Mouse (Mus musculus) forebrain, embryonic 10.5 days (tissue): ENCODE data around the gene Hist1h4k. TPM values are rescaled to one million over a fixed set of nuclear protein-coding genes. Genes with fewer than 3 reads are reported as not detected.
"Not testable (repeated sequence)": the region's sequence is repeated elsewhere in the genome, so short reads cannot be mapped to it uniquely, and the experiment has no call there.

Source experiments
- DNase-seq: peaks from one replicate; pipeline ENCODE4 v3.0.0-alpha.2; 2017; ENCODE audit warnings: low spot score; ENCODE audit errors: extremely low spot score
- H3K27ac ChIP-seq: fragments of 300-500 bp; sonication (generic); 2 replicates; pipeline ENCODE4 v1.5.1; 2016; ENCODE audit warnings: mild to moderate bottlenecking
- H3K27me3 ChIP-seq: fragments of 300-500 bp; sonication (generic); 2 replicates; pipeline ENCODE4 v1.6.1; 2016; ENCODE audit warnings: mild to moderate bottlenecking; ENCODE audit not compliant: poor library complexity, severe bottlenecking
- H3K36me3 ChIP-seq: fragments of 300-500 bp; sonication (generic); replicated peaks from 2 replicates; pipeline ENCODE4 v1.6.1; 2016; ENCODE audit warnings: mild to moderate bottlenecking, moderate library complexity
- H3K4me1 ChIP-seq: fragments of 300-500 bp; sonication (generic); 2 replicates; pipeline ENCODE4 v1.6.1; 2016
- H3K4me3 ChIP-seq: fragments of 300-500 bp; sonication (generic); 2 replicates; pipeline ENCODE4 v1.5.1; 2016; ENCODE audit warnings: mild to moderate bottlenecking, moderate library complexity
- H3K9me3 ChIP-seq: fragments of 300-500 bp; sonication (generic); 2 replicates; pipeline ENCODE4 v1.6.1; 2016; ENCODE audit warnings: mild to moderate bottlenecking, moderate library complexity
- WGBS: fragments of 180-500 bp; shearing (Covaris S2); methylation state at CpG from one replicate; pipeline ENCODE4 v1.1.7; 2016; 5-methylcytosine and 5-hydroxymethylcytosine counted together
- polyA plus RNA-seq: library from polyadenylated mRNA; unstranded; fragments of >200 nt; fragmentation: Nextera tagmentation; extraction: Ambion mirVana; gene quantifications from 2 replicates; pipeline ENCODE4 v1.2.1, GENCODE M21; 2016

Hist1h4k gene
- polyA plus RNA-seq, 1 experiment from 2014 or later = 5.8 TPM

GRCm38 (mm10) chr13:21751827-21752226 lies 1.5 kb upstream of the Hist1h4k start:
- Histone ChIP-seq H3K4me1 (peaks cover 60% of the 10 kb centered on the region), H3K9me3 (no peaks in the 10 kb centered on the region), H3K27me3 (no peaks in the 10 kb centered on the region), H3K36me3 (peaks cover 5% of the 10 kb centered on the region; the same call in 1 of the 2 replicates), H3K4me3 (peak overlapping the region; percentile 64; the same call in 1 of the 2 replicates), H3K27ac (peak overlapping the region; percentile 95)
- no peak for DNase-seq
- WGBS = 69% methylated on average over 3 of the region's 3 CpGs

- Histone ChIP-seq H3K36me3 (peaks cover 5% of the 10 kb centered on the region; the same call in 1 of the 2 replicates), H3K27me3 (no peaks in the 10 kb centered on the region), H3K4me1 (peaks cover 60% of the 10 kb centered on the region), H3K9me3 (no peaks in the 10 kb centered on the region), H3K4me3 (peak overlapping the region; percentile 64; the same call in 1 of the 2 replicates), H3K27ac (peak overlapping the region; percentile 95)
- DNase-seq = no peak
Measured at GRCm38 (mm10) chr13:21751417-21751816, 1.1 kb upstream of the Hist1h4k start.

GRCm38 (mm10) chr13:21749387-21750158 lies 732 bp downstream of the Hist1h4k start:
- Histone ChIP-seq H3K36me3 (peaks cover 5% of the 10 kb centered on the region; the same call in 1 of the 2 replicates), H3K4me1 (peaks cover 49% of the 10 kb centered on the region), H3K9me3 (no peaks in the 10 kb centered on the region), H3K27ac (peak overlapping the region; percentile 95), H3K27me3 (no peaks in the 10 kb centered on the region), H3K4me3 (peak overlapping the region; percentile 64)
- DNase-seq = peak; percentile 65
- WGBS = 5% methylated on average over 5 of the region's 5 CpGs

- no peaks in the 10 kb centered on the region for H3K9me3 ChIP-seq
- WGBS = 89% methylated on average over 1 of the region's 1 CpGs
- peaks cover 21% of the 10 kb centered on the region for H3K4me1 ChIP-seq
- no peaks in the 10 kb centered on the region for H3K27me3 ChIP-seq
- H3K36me3 ChIP-seq = peaks cover 8% of the 10 kb centered on the region; the same call in 1 of the 2 replicates
- H3K27ac ChIP-seq = no peak overlapping the region
- no peak for DNase-seq
- H3K4me3 ChIP-seq = no peak overlapping the region
Measured at GRCm38 (mm10) chr13:21745006-21745405, 5.3 kb downstream of the Hist1h4k start.

- H3K27me3 ChIP-seq, H3K9me3 ChIP-seq, H3K36me3 ChIP-seq: not testable (repeated sequence)
- Histone ChIP-seq H3K4me1 (peaks cover 35% of the 10 kb centered on the region), H3K27ac (peak within 1 kb of the TSS; percentile 99), H3K4me3 (peak within 1 kb of the TSS; percentile 57)
- DNase-seq = peak; percentile 94
- under 1% methylated on average over 49 of the region's 56 CpGs for WGBS
Measured at GRCm38 (mm10) chr13:21734906-21735767, 15.2 kb downstream of the Hist1h4k start, which contains the start of gene Hist1h4j. Gene Hist1h4j, plus strand, starts transcription at chr13:21735064.

GRCm38 (mm10) chr13:21734010-21734905 lies 16.0 kb downstream of the Hist1h4k start:
- H3K9me3 ChIP-seq = no peaks in the 10 kb centered on the region
- H3K36me3 ChIP-seq = no peaks in the 10 kb centered on the region
- DNase-seq = peak; percentile 85
- peak overlapping the region; percentile 57 for H3K4me3 ChIP-seq
- under 1% methylated on average over 21 of the region's 21 CpGs for WGBS
- H3K4me1 ChIP-seq = peaks cover 35% of the 10 kb centered on the region
- peak overlapping the region; percentile 99 for H3K27ac ChIP-seq
- H3K27me3 ChIP-seq = no peaks in the 10 kb centered on the region

- peak overlapping the region; percentile 57 for H3K4me3 ChIP-seq
- peak overlapping the region; percentile 99 for H3K27ac ChIP-seq
- H3K4me1 ChIP-seq = peaks cover 35% of the 10 kb centered on the region
- no peaks in the 10 kb centered on the region for H3K9me3 ChIP-seq
- WGBS = 60% methylated on average over 5 of the region's 5 CpGs
- no peaks in the 10 kb centered on the region for H3K36me3 ChIP-seq
- DNase-seq = peak; percentile 41
- H3K27me3 ChIP-seq = no peaks in the 10 kb centered on the region
Measured at GRCm38 (mm10) chr13:21733466-21733865, 16.8 kb downstream of the Hist1h4k start.

- Histone ChIP-seq H3K4me3 (no peak overlapping the region), H3K4me1 (peaks cover 37% of the 10 kb centered on the region), H3K9me3 (no peaks in the 10 kb centered on the region), H3K27me3 (no peaks in the 10 kb centered on the region), H3K36me3 (no peaks in the 10 kb centered on the region), H3K27ac (peak overlapping the region; percentile 27; the same call in 1 of the 2 replicates)
- WGBS = 48% methylated on average over 1 of the region's 1 CpGs
- DNase-seq = no peak
Measured at GRCm38 (mm10) chr13:21729544-21729943, 20.8 kb downstream of the Hist1h4k start.

GRCm38 (mm10) chr13:21727948-21728572 lies 22.2 kb downstream of the Hist1h4k start:
- Histone ChIP-seq H3K9me3 (no peaks in the 10 kb centered on the region), H3K27me3 (no peaks in the 10 kb centered on the region), H3K36me3 (no peaks in the 10 kb centered on the region), H3K4me1 (peaks cover 23% of the 10 kb centered on the region), H3K4me3 (peak overlapping the region; percentile 8; the same call in 1 of the 2 replicates), H3K27ac (peak overlapping the region; percentile 80)
- DNase-seq = no peak
- WGBS = 26% methylated on average over 11 of the region's 11 CpGs

- peak; percentile 37 for DNase-seq
- Histone ChIP-seq H3K27me3 (no peaks in the 10 kb centered on the region), H3K4me1 (peaks cover 53% of the 10 kb centered on the region), H3K36me3 (no peaks in the 10 kb centered on the region), H3K27ac (peak overlapping the region; percentile 96), H3K9me3 (no peaks in the 10 kb centered on the region), H3K4me3 (peak overlapping the region; percentile 53)
- WGBS = 25% methylated on average over 5 of the region's 5 CpGs
Measured at GRCm38 (mm10) chr13:21722993-21723836, 27.1 kb downstream of the Hist1h4k start.

GRCm38 (mm10) chr13:21722373-21722925 lies 27.9 kb downstream of the Hist1h4k start:
- peak; percentile 61 for DNase-seq
- H3K9me3 ChIP-seq = no peaks in the 10 kb centered on the region
- H3K4me1 ChIP-seq = peaks cover 48% of the 10 kb centered on the region
- H3K36me3 ChIP-seq = no peaks in the 10 kb centered on the region
- no peaks in the 10 kb centered on the region for H3K27me3 ChIP-seq
- 3% methylated on average over 11 of the region's 11 CpGs for WGBS
- peak overlapping the region; percentile 53 for H3K4me3 ChIP-seq
- H3K27ac ChIP-seq = peak overlapping the region; percentile 96
